Mouse (Mus musculus) liver, adult 2 months (tissue): Measurements from ENCODE around the gene Crebzf.

ENCODE experiments used
- CTCF ChIP-seq: fragments of 200-500 bp; IDR thresholded peaks from 2 replicates; pipeline ENCODE4 v1.5.1; 2011; ENCODE audit warnings: low read depth, low read length, control low read depth
- POLR2A ChIP-seq: fragments of 200-500 bp; IDR thresholded peaks from 2 replicates; pipeline ENCODE4 v1.6.1; 2011; ENCODE audit warnings: low read length, control low read depth; ENCODE audit not compliant: insufficient read depth; ENCODE audit errors: extremely low read depth

DNA sequence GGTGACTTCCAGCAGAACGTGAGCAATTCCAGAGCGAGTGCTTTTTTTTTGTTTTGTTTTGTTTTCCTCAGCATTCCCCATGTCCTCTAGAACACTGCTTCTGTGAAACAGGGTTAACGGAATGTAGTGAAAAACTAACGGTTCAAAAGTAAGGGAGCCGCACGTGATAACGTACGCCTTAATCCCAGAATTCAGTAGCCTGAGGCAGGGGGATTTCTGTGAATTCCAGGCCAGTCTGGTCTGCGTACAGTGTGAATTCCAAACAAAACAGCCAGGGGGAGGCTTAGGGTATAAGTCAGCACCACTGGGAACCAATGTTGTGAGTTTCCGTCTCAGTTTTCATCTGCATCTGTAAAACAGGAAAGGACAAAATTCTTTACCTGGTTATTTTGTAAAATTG is 15.0 kb downstream of the Crebzf start:
- TF ChIP-seq POLR2A (no peak), CTCF (no peak)
